Mouse (Mus musculus) lung, postnatal 4 days (tissue): Measurements from ENCODE around the gene Gm28047.
"Not testable (repeated sequence)": the region's sequence is repeated elsewhere in the genome, so short reads cannot be mapped to it uniquely, and the experiment has no call there.

Source experiments
- DNase-seq, 2 experiments: peaks; one replicate each; pipeline ENCODE4 v3.0.0; 2021

Gene Gm28047

GRCm38 (mm10) chr15:102619486-102619885 is 5.4 kb downstream of the Gm28047 start:
- no peak for DNase-seq

- no peak for DNase-seq
Measured at GRCm38 (mm10) chr15:102617654-102618053, 7.2 kb downstream of the Gm28047 start.

GRCm38 (mm10) chr15:102616174-102616573 is 8.7 kb downstream of the Gm28047 start:
- DNase-seq = no peak

- no peak for DNase-seq
Measured at GRCm38 (mm10) chr15:102614224-102614623, 10.6 kb downstream of the Gm28047 start.

DNA sequence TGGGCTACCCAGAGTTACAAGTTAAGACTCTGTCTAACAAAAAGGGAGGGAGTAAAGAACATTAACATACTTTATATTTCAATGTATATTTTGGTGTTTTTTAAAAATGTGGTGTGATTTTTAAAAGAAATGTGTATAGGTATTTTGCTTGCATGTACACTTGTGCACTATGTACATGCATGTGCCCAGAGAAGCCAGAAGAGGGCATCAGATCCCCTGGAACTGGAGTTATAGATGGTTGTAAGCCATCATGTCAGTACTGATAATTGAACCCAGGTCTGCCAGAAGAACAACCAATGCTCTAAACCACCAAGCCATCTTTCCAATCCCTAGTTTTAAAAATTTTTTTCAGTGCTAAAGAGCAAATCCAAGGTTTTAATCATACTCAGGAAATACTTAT is 11.9 kb downstream of the Gm28047 start:
- DNase-seq = no peak

- DNase-seq = not testable (repeated sequence)
Measured at GRCm38 (mm10) chr15:102608586-102608985, 16.3 kb downstream of the Gm28047 start.

- peak in 1 of 2 experiments; percentile 37 for DNase-seq
Measured at GRCm38 (mm10) chr15:102593996-102594656, 30.7 kb downstream of the Gm28047 start.

- no peak for DNase-seq
Measured at GRCm38 (mm10) chr15:102592674-102593073, 32.2 kb downstream of the Gm28047 start.

DNA sequence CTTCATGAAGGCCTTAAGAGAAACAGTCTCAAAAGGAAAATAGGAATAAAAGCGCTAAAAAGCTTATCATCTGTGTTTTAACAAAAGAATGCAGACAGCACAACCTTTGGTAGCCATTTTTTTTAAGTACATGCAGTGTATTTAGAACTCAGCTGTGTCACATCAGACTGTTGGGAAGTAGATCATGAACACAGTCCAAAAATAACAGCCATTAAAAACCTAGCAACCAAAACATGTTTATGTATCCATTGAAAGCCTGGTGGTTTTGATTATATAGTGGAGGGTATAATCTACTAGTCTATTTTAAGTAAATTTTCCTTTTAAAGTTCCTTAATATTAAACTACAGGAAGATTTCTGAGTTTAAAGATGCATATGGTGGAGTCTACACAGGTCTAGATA is 34.3 kb downstream of the Gm28047 start:
- no peak for DNase-seq

DNA sequence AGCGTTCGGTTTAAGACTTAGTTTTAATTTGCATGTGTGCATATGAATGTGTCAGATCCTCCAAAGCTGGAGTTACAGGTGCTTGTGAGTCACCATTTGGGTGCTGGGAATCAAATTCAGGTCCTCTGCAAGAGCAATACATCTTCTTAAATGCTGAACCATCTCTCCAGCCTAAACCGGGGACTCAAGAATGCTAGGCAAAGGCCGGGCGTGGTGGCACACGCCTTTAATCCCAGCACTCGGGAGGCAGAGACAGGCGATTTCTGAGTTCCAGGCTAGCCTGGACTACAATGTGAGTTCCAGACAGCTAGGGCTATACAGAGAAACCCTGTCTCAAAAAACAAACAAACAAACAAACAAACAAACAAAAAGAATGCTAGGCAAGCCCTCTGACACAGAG is 35.0 kb downstream of the Gm28047 start:
- DNase-seq = no peak

- DNase-seq = no peak
Measured at GRCm38 (mm10) chr15:102585501-102585900, 39.4 kb downstream of the Gm28047 start.

DNA sequence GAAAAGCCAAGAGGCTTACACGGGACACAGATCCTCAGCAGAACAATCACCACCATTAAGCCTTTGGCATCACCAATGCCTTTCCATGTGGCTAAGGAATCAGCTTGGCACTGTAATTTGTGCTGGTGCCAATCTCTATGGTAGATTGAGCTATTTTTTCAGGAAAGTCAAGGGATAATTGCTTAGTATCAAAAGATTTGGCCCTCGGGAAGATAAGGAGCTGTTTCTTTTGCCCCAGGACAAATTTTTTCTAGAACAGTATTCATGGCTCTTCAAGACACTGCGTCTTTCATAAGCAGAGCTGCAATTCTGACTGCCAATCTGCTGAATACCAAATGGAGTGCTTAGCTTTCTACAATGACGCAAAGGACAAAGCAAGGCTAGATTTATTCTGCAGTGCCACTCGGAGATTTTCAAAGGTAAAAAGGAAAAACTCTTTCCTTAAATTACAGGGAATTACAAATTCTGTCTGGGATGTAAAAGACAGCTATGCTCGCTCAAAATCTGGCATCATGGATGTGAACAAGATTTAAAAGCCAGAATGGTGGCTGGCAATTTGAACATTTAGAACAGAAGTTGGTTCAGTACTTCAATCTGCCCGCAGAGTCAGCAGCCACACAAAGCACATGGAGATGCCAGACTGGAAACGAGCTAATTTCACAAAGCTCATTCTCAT is 41.0 kb downstream of the Gm28047 start:
- DNase-seq = no peak

- no peak for DNase-seq
Measured at GRCm38 (mm10) chr15:102581205-102581604, 43.7 kb downstream of the Gm28047 start.

DNA sequence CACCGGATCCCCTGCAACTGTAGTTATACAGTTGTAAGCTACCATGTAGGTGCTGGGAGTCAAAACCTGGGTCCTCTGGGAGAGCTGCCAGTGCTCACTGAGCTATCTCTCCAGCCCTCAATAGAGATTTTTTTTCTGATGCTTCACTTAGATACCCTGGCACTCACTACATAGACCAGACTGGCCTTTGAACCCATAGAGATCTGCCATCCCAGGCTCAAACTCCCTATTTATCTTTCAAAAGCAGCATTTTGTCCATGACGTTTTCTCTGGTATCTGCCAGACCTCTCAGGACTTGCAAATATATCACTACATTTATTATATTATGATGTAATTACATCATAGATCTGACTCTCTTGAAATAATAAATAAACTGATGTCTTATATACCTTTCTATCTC is 46.5 kb downstream of the Gm28047 start:
- no peak for DNase-seq

GRCm38 (mm10) chr15:102576972-102577371 is 47.9 kb downstream of the Gm28047 start:
- DNase-seq = no peak

GRCm38 (mm10) chr15:102572081-102572480 is 52.8 kb downstream of the Gm28047 start:
- DNase-seq = no peak

- no peak for DNase-seq
Measured at GRCm38 (mm10) chr15:102567849-102568248, 57.0 kb downstream of the Gm28047 start.

DNA sequence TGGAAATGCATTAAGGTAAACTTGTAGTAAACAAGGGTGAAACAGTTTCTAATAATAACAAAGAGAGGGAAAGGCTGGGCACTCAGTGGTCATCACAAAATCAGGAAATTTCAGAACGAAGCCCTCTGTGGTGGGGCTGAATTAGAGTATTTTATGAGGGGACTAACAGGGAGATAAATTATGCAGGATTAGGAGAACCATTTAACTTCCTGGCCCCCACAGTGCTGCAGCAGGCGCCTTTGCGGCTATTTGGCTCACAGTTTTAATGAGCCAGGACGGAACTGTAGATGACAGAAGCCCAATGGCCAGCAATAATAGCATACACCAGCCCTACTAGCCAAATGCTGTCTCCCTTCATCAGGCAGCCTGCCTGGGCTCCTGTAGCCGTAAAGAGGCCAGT is 61.2 kb downstream of the Gm28047 start:
- no peak for DNase-seq

- no peak for DNase-seq
Measured at GRCm38 (mm10) chr15:102563061-102563460, 61.8 kb downstream of the Gm28047 start.

DNA sequence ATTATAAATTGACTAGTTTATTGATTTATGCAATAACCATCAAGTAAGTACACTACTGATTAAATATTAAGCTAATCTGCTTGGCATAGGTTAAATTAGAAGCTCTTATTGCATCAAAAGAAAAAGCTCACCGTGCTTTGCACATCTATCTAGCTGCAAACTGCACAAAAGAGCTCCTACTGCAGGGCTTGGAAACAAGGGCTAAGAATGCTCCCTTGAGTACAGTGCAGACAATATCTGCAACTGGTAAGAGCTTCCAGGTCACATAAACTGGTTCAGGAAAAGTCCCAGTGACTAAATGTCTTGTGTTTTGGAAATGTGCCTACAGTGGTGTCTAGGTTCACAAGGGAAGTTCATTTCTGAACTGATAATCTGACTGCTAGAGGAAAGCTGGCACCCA is 62.4 kb downstream of the Gm28047 start:
- DNase-seq = no peak

DNA sequence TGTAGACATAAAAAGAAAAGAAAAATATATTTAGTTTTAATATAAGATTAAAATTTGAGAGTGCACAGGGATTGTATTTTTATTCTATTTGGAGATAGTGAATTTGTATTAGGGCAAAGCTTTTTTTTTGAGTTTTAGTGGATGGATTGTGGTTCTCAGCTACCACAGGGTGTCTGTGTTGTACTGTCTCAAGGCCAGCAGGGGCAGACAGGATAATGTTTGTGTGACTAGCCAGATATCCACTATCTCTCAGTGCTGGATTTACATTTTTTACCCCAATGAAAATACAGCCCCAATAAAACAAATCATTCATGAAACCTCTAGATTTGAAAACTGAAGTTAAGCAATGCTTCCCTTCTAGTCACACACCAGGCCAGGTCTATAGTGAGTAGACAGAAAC is 67.3 kb downstream of the Gm28047 start:
- DNase-seq = no peak

DNA sequence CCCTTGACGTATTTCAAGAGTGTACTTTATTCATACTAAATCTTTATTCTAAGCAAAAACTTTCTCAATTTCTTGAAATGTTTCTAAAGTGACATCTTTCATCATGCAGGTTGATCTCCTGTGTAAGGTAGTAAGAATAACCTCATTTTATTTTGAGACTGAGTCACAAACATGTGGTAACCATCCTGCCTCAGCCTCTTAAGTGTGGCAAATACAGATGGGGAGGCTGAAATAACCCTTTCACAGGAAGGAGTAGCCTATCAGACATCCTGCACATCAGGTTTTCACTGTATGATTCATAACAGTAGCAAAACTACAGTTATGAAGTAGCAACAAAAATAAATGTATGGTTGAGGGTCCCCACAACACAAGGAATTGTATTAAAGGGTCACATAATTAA is 69.3 kb downstream of the Gm28047 start:
- no peak for DNase-seq

GRCm38 (mm10) chr15:102552599-102552998 is 72.3 kb downstream of the Gm28047 start:
- no peak for DNase-seq

DNA sequence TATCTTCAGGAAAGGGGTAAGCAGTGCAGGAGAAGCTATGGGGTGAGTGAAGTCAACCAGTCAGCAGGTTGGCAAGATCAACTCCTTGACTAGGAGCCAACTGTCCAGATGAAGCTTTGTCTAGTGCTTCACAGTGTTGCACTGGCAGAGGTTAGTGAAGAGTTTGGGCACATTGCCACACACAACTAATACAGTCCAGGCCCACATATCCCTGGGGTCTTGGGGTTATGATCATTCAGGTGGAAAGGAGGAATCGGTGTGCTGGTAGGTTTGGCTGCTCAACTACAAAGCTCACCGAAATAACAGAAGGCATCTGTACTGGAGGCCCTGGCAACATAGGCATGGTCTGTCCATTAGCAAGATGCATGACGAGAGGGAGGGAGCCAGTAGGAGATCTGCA is 77.4 kb downstream of the Gm28047 start:
- DNase-seq = no peak
